Mouse (Mus musculus) stomach, postnatal 0 days (tissue): ENCODE measurements around the gene Ddi2. TPM values are rescaled to one million over a fixed set of nuclear protein-coding genes. Genes with fewer than 3 reads are reported as not detected.

Experiments
- ATAC-seq: fragments of 200-750 bp; cut with Nextera tagmentation; 2 replicates; pipeline ENCODE4 v1.8.0; 2017; ENCODE audit not compliant: low FRiP score, low TSS enrichment
- DNase-seq: peaks from one replicate; pipeline ENCODE4 v3.0.0-alpha.2; 2016; ENCODE audit warnings: low spot score
- H3K27ac ChIP-seq: fragments of 300-500 bp; sonication (generic); replicated peaks from 2 replicates; pipeline ENCODE4 v1.5.1; 2014; ENCODE audit warnings: mild to moderate bottlenecking, control low read depth
- H3K27me3 ChIP-seq: fragments of 300-500 bp; sonication (generic); 2 replicates; pipeline ENCODE4 v1.6.1; 2014; ENCODE audit warnings: low read length; ENCODE audit not compliant: control insufficient read depth, insufficient read depth
- H3K36me3 ChIP-seq: fragments of 300-500 bp; sonication (generic); 2 replicates; pipeline ENCODE4 v1.6.1; 2014; ENCODE audit warnings: low read length, mixed read lengths; ENCODE audit not compliant: control insufficient read depth, insufficient read depth
- H3K4me1 ChIP-seq: fragments of 300-500 bp; sonication (generic); replicated peaks from 2 replicates; pipeline ENCODE4 v1.6.1; 2014; ENCODE audit warnings: antibody characterized with exemption; ENCODE audit not compliant: control insufficient read depth, insufficient read depth
- H3K4me2 ChIP-seq: fragments of 300-500 bp; sonication (generic); replicated peaks from 2 replicates; pipeline ENCODE4 v1.6.1; 2014; ENCODE audit warnings: low read depth, mild to moderate bottlenecking, control low read depth, moderate library complexity
- H3K4me3 ChIP-seq: fragments of 300-500 bp; sonication (generic); 2 replicates; pipeline ENCODE4 v1.5.1; 2014; ENCODE audit warnings: low read depth, low read length, control low read depth
- H3K9ac ChIP-seq: fragments of 300-500 bp; sonication (generic); 2 replicates; pipeline ENCODE4 v1.6.1; 2014; ENCODE audit warnings: mild to moderate bottlenecking, low read length, control low read depth, mixed read lengths
- H3K9me3 ChIP-seq: fragments of 300-500 bp; sonication (generic); 2 replicates; pipeline ENCODE4 v1.6.1; 2016; ENCODE audit warnings: low read length; ENCODE audit not compliant: control insufficient read depth
- CTCF ChIP-seq: IDR thresholded peaks from 2 replicates; pipeline ENCODE4 v1.5.1; 2016; ENCODE audit warnings: antibody characterized with exemption, low read depth, mild to moderate bottlenecking, moderate library complexity
- EP300 ChIP-seq: optimal IDR thresholded peaks from 2 replicates; pipeline ENCODE3; 2016; ENCODE audit warnings: antibody characterized with exemption
- WGBS: fragments of 180-500 bp; shearing (Covaris S2); extraction: QIAGEN DNeasy Blood & Tissue Kit; methylation state at CpG from one replicate; pipeline ENCODE4 v1.1.7; 2014; 5-methylcytosine and 5-hydroxymethylcytosine counted together
- polyA plus RNA-seq: library from polyadenylated mRNA; unstranded; fragments of >200 nt; fragmentation: Nextera tagmentation; extraction: Ambion mirVana; gene quantifications from 2 replicates; pipeline ENCODE4 v1.2.1, GENCODE M21; 2015

Ddi2 gene
- polyA plus RNA-seq, 1 experiment from 2014 or later, result 14.4 TPM

DNA sequence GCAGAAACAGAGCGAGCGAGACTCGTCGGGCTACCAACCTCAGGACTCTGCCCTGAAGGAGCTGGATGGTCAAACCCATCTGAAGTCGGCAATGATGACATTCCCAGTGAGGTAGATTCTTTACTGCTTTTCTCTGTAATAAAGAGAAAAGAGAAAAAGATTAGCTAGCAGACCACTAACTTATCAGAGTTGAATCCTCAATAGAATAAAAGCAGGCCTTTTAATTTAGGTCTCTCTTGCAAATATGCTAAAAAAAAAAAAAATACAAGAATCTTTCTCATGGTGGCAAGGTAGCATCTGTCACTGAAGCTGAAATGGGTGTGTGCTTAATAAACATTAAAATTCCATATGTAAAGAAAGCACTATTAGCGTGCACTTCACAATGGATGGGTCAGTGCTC, 37.7 kb downstream of the Ddi2 start, which contains the start of gene Rsc1a1:
Rsc1a1 (minus strand) TSS at position 101 of the 400 bp plus-strand sequence.
- no peak within 1 kb of the TSS for H3K4me2 ChIP-seq
- peaks cover 16% of the 10 kb centered on the region for H3K36me3 ChIP-seq
- ATAC-seq, result no peak
- no peaks in the 10 kb centered on the region for H3K9me3 ChIP-seq
- H3K27ac ChIP-seq, result no peak within 1 kb of the TSS
- no peaks in the 10 kb centered on the region for H3K27me3 ChIP-seq
- DNase-seq, result no peak
- 0 out of 2 replicates have a peak, but pooled peaks cover 3% of the 10 kb centered on the region for H3K4me1 ChIP-seq
- TF ChIP-seq CTCF (no peak), EP300 (no peak)
- WGBS, result 93% methylated on average over 6 of the region's 6 CpGs
- H3K9ac ChIP-seq, result no peak within 1 kb of the TSS
- no peak within 1 kb of the TSS for H3K4me3 ChIP-seq

DNA sequence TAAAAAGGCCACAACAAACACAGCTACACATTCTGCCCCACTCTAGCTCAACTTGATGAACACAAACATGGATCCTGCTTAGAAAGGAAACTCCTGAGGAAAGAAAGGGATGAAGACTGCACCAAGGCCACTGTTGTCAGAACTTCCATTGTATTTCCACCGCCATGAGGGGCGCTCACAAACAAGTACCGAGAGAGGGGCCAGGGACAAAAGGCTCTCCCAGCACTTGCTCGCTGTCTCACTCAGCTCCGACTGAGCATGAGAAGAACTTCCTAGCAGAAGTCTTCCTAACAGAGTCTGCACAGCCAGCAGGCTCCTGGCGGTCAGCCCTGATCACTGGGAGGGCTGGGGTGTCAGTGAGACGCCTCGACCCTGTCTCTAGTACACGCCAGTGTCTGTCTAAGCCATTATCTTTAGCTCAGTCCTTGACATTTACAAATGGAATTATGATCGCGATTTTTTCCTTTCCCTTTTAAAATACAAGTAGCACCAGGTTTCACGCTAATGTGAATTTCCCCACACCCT, 40.5 kb downstream of the Ddi2 start:
- WGBS, result 68% methylated on average over 12 of the region's 12 CpGs
- H3K36me3 ChIP-seq, result peaks cover 16% of the 10 kb centered on the region
- no peak for DNase-seq

DNA sequence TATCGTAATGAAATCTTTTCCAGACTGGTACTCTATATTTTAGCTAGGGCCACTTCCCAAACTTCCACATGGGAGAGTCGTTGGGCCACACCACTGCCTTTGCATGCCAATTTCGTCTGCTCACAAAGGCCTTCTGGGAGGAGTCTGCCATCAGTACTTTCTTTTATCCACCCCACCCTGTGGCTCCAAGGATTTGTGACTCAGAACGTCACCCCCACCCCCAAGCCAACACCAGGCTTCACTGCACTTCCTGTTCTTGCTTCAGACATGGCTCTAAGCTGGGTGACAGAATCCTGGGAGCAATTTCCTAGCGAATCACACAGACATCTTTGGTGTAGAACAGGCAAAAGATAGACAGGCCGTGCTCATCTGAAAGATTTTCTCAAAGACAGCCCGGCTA, 41.5 kb downstream of the Ddi2 start:
- H3K27ac ChIP-seq, result peak overlapping the region; percentile 40; the same call in 1 of the 2 replicates
- WGBS, result 42% methylated on average over 7 of the region's 7 CpGs
- peaks cover 16% of the 10 kb centered on the region for H3K36me3 ChIP-seq
- H3K9ac ChIP-seq, result no peak overlapping the region
- H3K4me1 ChIP-seq, result 0 out of 2 replicates have a peak, but pooled peaks cover 3% of the 10 kb centered on the region
- no peaks in the 10 kb centered on the region for H3K27me3 ChIP-seq
- no peak for TF ChIP-seq EP300
- no peak for TF ChIP-seq CTCF
- no peak overlapping the region for H3K4me2 ChIP-seq
- peak; percentile 84 for ATAC-seq
- DNase-seq, result peak; percentile 72
- no peak overlapping the region for H3K4me3 ChIP-seq
- H3K9me3 ChIP-seq, result no peaks in the 10 kb centered on the region

More for the DNA sequence above, 40.5 kb downstream of the Ddi2 start:
- no peak overlapping the region for H3K4me3 ChIP-seq
- no peak overlapping the region for H3K4me2 ChIP-seq
- 0 out of 2 replicates have a peak, but pooled peaks cover 3% of the 10 kb centered on the region for H3K4me1 ChIP-seq
- H3K27me3 ChIP-seq, result no peaks in the 10 kb centered on the region
- no peak overlapping the region; the same call in 1 of the 2 replicates for H3K9ac ChIP-seq
- no peaks in the 10 kb centered on the region for H3K9me3 ChIP-seq
- peak overlapping the region; percentile 53 for H3K27ac ChIP-seq
- no peak for TF ChIP-seq EP300
- no peak for TF ChIP-seq CTCF
- ATAC-seq, result no peak

DNA sequence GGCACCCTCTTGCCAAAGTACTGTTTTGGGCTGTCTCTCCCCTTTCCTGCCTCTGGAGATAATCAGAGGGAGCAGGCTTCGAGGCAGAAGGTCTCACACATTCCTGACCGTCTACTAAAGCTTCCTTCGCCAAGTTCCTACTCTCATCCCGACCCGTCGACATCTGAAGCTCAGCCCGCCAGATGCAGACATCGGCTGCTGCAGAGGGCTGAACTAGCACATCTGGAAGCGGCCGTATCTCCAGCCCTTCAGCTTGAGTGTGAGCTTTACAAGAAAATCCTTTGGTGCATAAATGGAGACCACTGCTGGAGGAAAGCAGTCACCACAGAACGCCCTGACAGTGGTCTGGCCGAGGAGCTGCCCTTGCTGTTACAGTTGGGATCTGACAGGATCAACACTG, 42.3 kb downstream of the Ddi2 start:
- no peaks in the 10 kb centered on the region for H3K27me3 ChIP-seq
- TF ChIP-seq EP300, result no peak
- peak; percentile 22; the same call in 1 of the 2 replicates for TF ChIP-seq CTCF
- H3K9me3 ChIP-seq, result no peaks in the 10 kb centered on the region
- no peak overlapping the region for H3K4me2 ChIP-seq
- no peak overlapping the region for H3K27ac ChIP-seq
- ATAC-seq (no peak), DNase-seq (no peak)
- no peak overlapping the region; the same call in 1 of the 2 replicates for H3K9ac ChIP-seq
- peaks cover 16% of the 10 kb centered on the region for H3K36me3 ChIP-seq
- no peak overlapping the region for H3K4me3 ChIP-seq
- 0 out of 2 replicates have a peak, but pooled peaks cover 3% of the 10 kb centered on the region for H3K4me1 ChIP-seq
- WGBS, result 56% methylated on average over 12 of the region's 12 CpGs

DNA sequence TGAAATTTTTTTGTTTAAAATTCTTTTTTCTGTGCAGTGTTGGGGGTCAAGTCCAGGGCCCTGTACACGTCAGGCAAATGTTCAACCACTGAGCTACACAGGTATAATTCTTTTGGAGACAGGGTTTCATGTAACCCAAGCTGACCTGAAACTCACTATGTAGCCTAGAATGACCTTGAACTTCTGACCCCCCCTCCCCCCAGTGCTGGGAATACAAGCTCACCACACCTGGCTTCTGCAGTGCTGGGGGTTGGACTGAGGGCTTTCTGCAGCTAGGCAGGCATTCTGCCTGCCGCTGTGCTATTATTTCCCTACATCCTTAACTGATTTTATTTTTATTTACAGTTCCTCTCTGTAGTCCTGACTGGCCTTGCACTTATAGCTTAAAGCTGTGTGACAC, 44.2 kb downstream of the Ddi2 start:
- no peak for ATAC-seq
- Histone ChIP-seq H3K4me3 (no peak overlapping the region), H3K27ac (no peak overlapping the region), H3K27me3 (no peaks in the 10 kb centered on the region), H3K9me3 (no peaks in the 10 kb centered on the region), H3K4me2 (no peak overlapping the region), H3K4me1 (0 out of 2 replicates have a peak, but pooled peaks cover 3% of the 10 kb centered on the region), H3K36me3 (peaks cover 3% of the 10 kb centered on the region), H3K9ac (no peak overlapping the region)
- no peak for TF ChIP-seq EP300
- no peak for TF ChIP-seq CTCF
- WGBS, result 83% methylated on average over 2 of the region's 2 CpGs
- no peak for DNase-seq

DNA sequence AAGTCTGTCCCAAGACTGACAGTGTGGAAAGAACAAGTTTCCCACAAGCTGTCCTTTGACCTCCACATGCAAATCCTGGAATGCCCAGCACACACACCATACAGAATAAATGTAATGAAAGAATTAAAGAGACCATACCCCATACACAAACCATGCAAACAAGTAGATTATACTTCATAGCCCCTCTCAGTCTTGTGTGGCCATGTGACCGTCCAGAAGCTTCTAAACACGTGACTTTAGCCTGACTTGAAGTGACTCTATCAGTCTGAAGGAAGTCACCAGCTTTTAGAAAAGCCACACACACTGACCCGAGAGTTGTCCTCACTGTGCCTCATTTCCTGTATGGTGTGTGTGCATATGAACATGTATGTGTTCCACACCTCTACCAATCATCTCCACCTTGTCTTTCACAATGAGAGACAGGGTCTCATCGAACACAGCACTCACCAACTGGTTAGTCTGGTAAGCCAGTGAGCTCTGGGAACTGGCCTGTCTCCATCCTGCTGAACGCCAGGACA, 46.7 kb downstream of the Ddi2 start:
- ATAC-seq, result no peak
- no peak overlapping the region for H3K27ac ChIP-seq
- no peak overlapping the region for H3K4me2 ChIP-seq
- no peaks in the 10 kb centered on the region for H3K9me3 ChIP-seq
- no peaks in the 10 kb centered on the region; the same call in 1 of the 2 replicates for H3K36me3 ChIP-seq
- H3K4me1 ChIP-seq, result no peaks in the 10 kb centered on the region
- no peak for DNase-seq
- 81% methylated on average over 5 of the region's 5 CpGs for WGBS
- no peaks in the 10 kb centered on the region for H3K27me3 ChIP-seq
- H3K9ac ChIP-seq, result no peak overlapping the region
- no peak overlapping the region for H3K4me3 ChIP-seq
- no peak for TF ChIP-seq EP300
- TF ChIP-seq CTCF, result no peak
